Mouse (Mus musculus): ENCODE data around the gene Gm43302.
"Not testable (repeated sequence)": the region's sequence is repeated elsewhere in the genome, so short reads cannot be mapped to it uniquely, and the experiment has no call there.

GRCm38 (mm10) chr5:105240982-105241381 is 52.5 kb downstream of the Gm43302 start:
- not testable (repeated sequence) for TF ChIP-seq CTCF, EP300 (IDR thresholded peaks at IDR 0.05; ENCODE audit: low read depth)

Measured in liver, postnatal 0 days (tissue).